Mouse (Mus musculus) liver, postnatal 0 days (tissue): ENCODE results near the gene Pigl.

Source experiments
- CTCF ChIP-seq: sonication (generic); IDR thresholded peaks from 2 replicates; pipeline ENCODE4 v1.5.1; 2016; ENCODE audit warnings: antibody characterized with exemption, low read depth
- EP300 ChIP-seq: IDR thresholded peaks from 2 replicates; pipeline ENCODE4 v1.6.1; 2016; ENCODE audit warnings: antibody characterized with exemption, low read depth, mild to moderate bottlenecking

DNA sequence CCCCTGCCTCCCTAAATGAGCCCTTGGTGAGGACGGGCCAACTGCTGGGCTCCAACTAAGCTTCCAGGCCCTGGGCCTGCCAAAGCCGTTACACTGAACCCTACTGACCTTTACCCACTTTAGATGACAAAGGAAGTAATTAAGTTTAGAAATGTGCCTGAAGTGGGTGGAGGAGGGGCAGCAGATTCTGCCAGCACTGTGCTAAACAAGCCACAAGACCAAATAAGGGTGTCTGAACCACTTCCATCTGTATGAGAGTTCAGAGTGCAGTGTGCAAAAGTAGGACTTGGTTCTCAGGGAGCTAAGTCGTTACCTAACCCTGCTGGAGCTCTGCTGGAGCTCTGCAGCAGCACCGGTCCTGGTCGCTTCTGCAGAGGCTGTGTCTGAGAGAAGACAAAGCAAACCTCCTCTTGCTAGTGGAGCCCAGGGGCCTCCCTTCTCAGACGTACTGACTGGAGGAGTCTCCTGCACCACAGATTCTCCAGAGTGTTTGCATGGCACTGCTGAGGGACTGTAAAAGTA lies 36.6 kb downstream of the Pigl start:
- TF ChIP-seq CTCF, result no peak
- no peak for TF ChIP-seq EP300
